Mouse (Mus musculus) lung, postnatal 25 days (tissue): Measurements from ENCODE around the gene Tcf7l2.

Experiments used
- DNase-seq: peaks from one replicate; pipeline ENCODE4 v3.0.0; 2022; ENCODE audit warnings: low spot score

Tcf7l2 gene

GRCm38 (mm10) chr19:55794946-55795340 is 53.3 kb downstream of the Tcf7l2 start:
- DNase-seq, result no peak

- DNase-seq, result peak; percentile 43
Observed at GRCm38 (mm10) chr19:55795349-55795748, 53.7 kb downstream of the Tcf7l2 start.

- DNase-seq, result no peak
Observed at GRCm38 (mm10) chr19:55797834-55798233, 56.2 kb downstream of the Tcf7l2 start.

- no peak for DNase-seq
Observed at GRCm38 (mm10) chr19:55799411-55799810, 57.8 kb downstream of the Tcf7l2 start.

DNA sequence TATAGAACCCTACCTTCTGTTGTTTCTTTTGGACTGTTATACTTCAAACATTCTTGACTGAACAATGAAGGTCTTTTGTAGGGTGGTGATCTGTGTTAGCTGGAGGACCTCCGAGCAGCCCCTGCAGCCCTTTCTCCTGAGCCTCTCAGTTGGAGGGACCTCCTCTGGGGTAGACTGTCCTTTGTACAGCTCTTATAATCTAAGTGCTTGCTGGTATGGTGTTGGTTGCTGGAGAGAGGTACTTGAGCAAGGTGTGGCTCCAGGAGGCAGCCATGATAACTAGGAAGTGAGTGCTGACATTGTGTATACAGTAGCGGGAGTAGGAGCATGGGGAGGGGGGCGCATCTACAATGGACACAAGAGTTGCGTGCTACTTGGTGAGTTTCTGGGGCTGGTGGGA is 58.4 kb downstream of the Tcf7l2 start:
- DNase-seq, result no peak

- DNase-seq, result no peak
Observed at GRCm38 (mm10) chr19:55803121-55803520, 61.5 kb downstream of the Tcf7l2 start.

DNA sequence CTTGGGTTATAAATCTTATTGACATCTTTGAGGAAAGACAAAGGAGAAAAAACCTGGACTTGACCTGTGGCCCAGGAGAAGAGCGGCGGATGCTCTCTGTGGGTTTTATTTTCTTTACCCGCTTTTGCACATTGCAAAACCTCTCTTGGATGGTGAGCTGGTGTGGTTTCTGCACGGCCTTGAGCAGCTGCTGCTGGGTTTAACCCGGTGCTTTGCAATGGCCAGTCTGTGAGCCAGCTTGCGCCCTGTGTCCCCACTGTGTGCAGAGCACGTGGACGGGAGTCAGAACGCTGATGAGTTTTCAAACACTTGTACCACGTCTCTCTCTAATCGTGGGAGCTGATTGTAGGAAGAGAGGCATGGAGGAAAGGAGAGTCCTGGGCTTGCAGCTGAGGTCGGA is 62.2 kb downstream of the Tcf7l2 start:
- no peak for DNase-seq

- no peak for DNase-seq
Observed at GRCm38 (mm10) chr19:55804795-55805194, 63.2 kb downstream of the Tcf7l2 start.

DNA sequence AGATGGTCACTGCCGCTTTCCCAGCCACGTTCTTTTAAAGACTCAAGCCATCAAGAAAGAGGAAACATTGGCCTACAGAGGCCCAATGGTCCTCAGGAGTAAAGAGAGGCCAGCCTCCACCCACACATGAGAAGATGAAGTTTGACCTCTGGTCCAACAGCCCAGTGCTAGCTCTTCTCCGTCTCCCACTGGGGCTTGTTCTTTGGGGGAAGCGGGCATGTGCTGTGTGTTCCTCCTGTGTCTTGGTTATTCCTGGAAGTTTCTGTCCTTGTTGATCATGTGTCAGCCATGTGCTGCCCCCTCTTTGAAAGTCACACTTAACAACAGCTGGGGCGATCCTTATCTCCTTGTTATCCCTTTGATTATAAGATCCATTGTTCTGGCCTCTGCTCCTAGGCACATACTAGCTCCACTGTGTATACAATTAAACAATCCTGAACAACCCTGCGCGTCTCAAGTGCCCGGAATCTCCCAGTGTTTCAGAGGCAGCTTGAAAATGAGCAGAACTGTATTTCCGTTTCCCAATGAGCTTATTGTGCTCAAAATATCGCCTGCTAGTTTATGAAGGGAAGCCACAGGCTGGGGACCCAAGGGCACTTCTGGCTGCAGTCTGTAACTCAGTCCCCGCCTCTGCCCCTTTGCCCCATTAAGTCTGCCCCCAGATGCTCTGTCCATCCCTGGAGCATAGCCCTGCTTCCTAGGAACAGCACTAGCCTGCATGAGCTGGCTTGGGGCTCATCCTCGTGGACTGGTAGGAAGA is 65.0 kb downstream of the Tcf7l2 start:
- no peak for DNase-seq

GRCm38 (mm10) chr19:55807194-55808053 is 65.8 kb downstream of the Tcf7l2 start:
- no peak for DNase-seq

GRCm38 (mm10) chr19:55808304-55808703 is 66.7 kb downstream of the Tcf7l2 start:
- no peak for DNase-seq

DNA sequence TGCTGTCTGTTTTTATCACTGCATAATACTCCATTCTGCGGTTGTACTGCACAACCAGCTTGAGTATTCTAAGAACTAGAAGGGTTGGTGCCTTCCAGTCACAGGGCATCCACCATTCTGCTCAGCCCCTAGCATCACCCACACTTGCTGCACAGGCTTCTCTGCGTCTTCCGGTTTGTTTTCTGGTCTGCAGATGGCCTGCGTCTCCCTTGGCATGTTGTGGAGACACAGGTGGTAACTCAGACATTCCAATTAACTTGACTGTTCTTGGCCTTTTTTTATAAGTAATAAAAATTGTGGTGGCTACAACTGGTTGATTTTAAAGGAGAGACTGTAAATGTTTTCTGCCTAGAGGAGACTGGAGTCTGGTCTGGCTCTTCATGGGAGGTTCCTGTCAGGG is 67.9 kb downstream of the Tcf7l2 start:
- DNase-seq, result no peak

- no peak for DNase-seq
Observed at GRCm38 (mm10) chr19:55812236-55812635, 70.6 kb downstream of the Tcf7l2 start.

DNA sequence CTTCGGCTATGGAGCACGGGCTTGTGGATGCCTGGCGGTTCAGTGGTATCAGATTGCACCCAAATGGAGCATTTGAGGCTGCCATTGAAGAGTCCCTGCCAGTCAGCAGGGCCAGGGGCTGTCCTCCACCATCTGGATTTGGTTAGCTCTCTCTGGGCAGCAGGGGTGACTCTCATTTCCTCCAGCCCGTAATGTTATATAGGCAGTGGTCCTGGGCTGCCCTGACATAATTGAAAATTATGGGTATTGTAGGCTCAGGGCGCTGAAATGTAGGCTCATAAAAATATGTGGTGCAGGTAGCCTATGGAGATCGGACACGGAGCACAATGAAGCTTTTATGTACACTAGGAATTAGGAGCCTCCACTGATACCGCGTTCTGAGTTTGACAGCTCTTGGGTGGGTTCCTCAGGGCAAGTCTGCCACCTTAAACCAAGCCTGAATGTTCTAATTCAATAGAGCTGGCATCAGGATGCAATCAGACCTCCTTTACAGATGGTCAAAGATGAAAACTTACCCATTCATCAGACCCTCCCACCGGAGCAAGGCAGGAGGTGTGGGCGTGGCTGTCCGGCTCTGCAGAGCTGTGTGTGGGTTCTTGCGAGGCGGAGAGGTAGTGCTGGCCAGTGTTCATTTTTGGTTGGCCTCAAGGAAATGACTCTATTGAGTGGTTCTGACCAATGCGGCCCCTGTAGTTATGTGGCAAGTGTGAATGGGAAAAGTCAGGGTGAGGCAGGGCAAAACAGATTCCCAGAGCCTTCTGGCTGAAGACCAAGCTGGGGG is 73.6 kb downstream of the Tcf7l2 start:
- DNase-seq, result no peak

GRCm38 (mm10) chr19:55816974-55817373 is 75.4 kb downstream of the Tcf7l2 start:
- DNase-seq, result no peak

DNA sequence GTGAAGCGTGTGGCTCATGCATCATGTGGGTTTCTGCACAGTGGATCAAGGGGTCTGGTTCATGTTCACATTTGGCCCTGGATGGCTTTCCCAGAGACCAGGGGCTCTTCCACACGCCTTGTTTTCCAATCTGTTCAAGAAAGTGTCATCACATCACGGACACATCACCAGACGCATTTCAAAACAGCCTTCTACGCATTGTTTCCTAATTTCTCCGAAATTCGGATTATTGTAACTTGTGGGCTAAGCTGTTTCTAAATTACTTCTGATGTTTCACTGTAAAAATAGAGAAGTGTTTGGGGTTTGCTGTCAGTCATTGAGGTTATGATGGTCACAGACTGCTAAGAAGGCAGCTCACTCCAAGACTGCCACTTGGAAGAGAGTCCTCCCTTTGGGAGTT is 78.6 kb downstream of the Tcf7l2 start:
- DNase-seq, result no peak

DNA sequence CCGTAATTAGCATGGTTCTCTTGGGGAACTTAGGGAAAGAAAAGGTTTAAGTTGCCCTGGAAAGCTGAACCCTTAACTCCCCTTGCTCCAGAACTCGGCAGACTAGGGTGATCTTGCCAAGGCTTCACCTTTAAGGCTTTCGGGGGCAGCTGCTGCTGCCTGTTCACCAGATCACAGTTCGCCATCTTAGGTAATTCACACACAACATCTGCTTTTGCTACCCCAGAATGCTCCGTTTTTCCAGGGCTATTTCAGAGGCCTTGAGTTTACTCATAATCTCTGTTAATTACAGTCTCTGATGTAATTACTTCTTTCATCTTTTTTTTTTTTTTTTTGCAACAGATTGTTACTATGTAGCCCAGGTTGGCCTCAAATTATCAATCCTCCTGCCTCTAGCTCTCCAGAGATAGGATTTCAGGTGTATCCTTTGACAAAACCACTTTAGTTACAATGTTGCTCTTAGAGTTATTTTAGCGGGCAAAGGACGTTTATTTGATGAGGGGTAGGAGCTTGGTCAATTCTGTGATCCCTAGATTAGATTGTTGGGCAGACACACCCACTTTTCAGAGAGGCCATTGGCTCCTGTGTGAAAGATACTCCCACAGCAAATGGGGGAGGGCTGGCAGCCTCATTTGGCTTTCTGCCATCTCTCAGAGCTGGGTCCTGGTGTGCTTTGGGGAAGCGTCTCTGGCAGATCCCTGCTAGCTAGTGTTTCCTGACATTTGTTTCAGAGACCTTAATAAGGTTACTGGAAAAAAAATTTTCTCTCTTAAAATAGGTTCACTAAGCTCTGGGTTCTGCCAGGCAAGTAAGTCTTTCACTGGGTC is 83.6 kb downstream of the Tcf7l2 start:
- DNase-seq, result no peak

- no peak for DNase-seq
Observed at GRCm38 (mm10) chr19:55825951-55826507, 84.4 kb downstream of the Tcf7l2 start.

DNA sequence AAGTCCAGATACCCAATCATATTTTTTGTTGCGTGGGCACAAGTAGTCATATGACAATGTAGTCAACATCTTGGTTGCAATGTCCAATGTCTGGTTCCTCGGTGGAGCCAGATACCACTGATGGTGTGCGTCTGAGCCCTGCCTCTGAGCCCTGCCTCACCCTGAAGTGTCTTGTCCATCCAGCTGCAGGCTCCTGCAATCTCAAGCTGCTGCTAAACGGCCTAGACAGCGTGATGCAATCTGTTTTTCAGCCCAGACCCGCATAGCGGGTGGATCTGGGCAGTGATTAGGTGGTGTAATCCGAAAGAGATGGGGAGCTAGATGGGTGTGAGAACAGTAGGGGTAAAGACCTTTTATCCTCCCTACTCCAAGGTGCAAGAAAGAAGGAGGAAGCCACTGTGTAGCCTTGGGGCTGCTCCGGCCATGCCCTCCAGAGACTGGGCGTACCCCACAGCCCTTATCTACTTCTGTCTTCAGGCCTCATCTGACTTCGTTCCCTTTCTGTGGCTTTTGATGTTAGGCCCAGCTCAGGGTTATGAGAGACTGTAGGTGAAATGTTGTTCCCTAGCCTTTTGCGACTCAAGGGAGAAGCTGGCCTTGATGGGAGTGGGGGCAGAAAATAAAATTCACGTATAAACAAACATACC is 86.1 kb downstream of the Tcf7l2 start:
- no peak for DNase-seq

DNA sequence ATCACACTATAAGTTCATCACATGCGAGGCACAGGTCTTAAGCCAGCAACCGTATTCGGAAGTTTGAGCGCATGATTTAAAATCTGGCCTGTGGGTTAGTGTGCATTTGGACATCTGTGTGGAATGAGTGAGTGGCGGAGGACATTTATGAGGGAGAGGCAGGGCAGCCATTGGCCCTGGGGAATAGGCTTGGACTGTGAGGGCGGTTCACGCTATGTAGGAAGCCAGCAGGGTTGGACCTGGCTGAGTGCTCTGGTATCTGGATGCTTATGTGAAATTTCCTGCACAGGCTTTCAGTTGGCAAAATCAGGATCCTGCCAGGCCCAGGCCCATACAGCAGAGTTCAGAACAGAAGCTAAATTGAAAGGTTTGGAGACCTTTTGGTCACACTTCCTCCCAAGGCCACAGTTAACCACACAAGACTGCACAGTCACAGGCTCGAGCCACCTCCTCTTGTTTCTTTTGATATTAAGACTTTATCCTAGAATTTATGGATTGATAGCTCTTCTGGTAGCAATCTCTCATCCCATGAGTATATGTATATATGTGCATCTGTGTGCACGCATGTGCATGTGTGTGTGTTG is 89.4 kb downstream of the Tcf7l2 start:
- DNase-seq, result no peak
